Mouse (Mus musculus) cerebellum, adult 2 months (tissue): Measurements from ENCODE around the gene Irf2bpl. TPM values are rescaled to one million over a fixed set of nuclear protein-coding genes. Genes with fewer than 3 reads are reported as not detected.

Source experiments
- DNase-seq, 2 experiments: peaks; one replicate each; pipeline ENCODE4 v3.0.0; 2021
- H3K27ac ChIP-seq: fragments of 200-500 bp; 2 replicates; pipeline ENCODE4 v1.5.1; 2012; ENCODE audit warnings: low read length, control low read depth, inconsistent platforms; ENCODE audit not compliant: insufficient read depth
- H3K27me3 ChIP-seq: fragments of 200-500 bp; 2 replicates; pipeline ENCODE4 v1.6.1; 2012; ENCODE audit warnings: inconsistent platforms, mild to moderate bottlenecking, low read length, moderate library complexity; ENCODE audit not compliant: control insufficient read depth, insufficient read depth
- H3K4me1 ChIP-seq: fragments of 200-500 bp; 2 replicates; pipeline ENCODE4 v1.6.1; 2011; ENCODE audit warnings: low read length; ENCODE audit not compliant: control insufficient read depth, insufficient read depth
- H3K4me3 ChIP-seq: fragments of 200-500 bp; replicated peaks from 2 replicates; pipeline ENCODE3; 2011; ENCODE audit warnings: mild to moderate bottlenecking, low read depth, low read length, control low read depth; ENCODE audit not compliant: insufficient read depth
- CTCF ChIP-seq: fragments of 200-500 bp; IDR thresholded peaks from 2 replicates; pipeline ENCODE4 v1.5.1; 2011; ENCODE audit warnings: low read depth, mild to moderate bottlenecking, control low read depth, low read length, moderate library complexity, borderline replicate concordance; ENCODE audit not compliant: insufficient read depth
- POLR2A ChIP-seq: fragments of 200-500 bp; IDR thresholded peaks from 2 replicates; pipeline ENCODE4 v1.6.1; 2011; ENCODE audit warnings: low read length, control low read depth, borderline replicate concordance; ENCODE audit not compliant: insufficient read depth
- WGBS: fragments of 180-500 bp; shearing (Covaris S2); methylation state at CpG from one replicate; pipeline ENCODE4 v1.1.7; 2018; 5-methylcytosine and 5-hydroxymethylcytosine counted together
- polyA plus RNA-seq: library from polyadenylated mRNA; depleted of rRNA; stranded (reverse); fragments of >200 nt; gene quantifications from 2 replicates; pipeline ENCODE4 v1.2.3, GENCODE M21; 2012

Gene Irf2bpl
- polyA plus RNA-seq, 1 experiment = 48.6 TPM

DNA sequence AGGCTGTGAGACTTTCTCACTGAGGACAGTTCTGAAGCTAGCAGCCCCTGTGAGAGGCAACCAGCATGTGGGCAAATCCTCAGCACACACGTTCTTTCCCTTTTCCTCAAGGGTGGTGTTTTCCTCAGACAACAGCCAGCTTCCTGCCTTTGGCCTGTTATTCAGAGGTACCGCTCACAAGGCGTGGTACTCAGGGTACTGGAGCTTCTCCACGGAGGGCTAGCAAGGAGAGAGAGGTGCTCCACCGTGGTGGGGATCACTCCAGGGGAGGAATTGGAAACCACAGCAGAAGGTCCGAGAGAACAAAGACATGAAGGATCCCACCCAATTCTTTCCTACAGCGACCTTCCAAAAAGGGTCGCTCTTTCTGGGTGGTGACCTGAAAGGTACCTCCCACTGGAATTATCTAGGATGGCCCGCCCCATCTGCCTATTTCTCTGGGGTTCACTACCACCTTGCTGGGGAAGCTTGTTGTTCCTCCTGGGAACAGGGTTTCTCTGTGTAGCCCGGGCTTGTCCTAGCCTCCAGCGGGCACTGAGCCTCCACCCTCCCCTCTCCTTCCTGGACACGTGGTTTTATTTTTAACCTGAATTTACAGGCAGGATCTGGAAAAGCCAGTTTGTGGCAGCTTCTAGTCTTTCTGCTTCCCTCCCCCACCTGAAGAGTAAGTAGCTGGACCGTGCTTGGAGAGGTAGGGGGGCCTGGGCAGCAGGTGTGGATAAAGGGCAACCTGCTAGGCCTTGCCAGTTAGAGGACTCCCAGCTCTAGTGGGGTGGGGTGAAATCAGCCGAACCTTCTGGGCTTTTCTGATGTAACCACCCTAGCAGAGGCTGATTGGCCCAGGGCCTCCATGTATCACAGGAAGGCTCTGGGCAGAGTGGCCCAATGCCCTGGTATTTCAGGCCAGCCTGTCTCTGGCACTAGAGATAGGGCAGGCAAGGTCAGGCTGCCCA is 17.1 kb downstream of the Irf2bpl start:
- Histone ChIP-seq H3K27me3 (no peaks in the 10 kb centered on the region), H3K4me3 (no peak overlapping the region), H3K27ac (peak overlapping the region; percentile 77), H3K4me1 (peaks cover 18% of the 10 kb centered on the region)
- WGBS = 25% methylated on average over 14 of the region's 14 CpGs
- TF ChIP-seq CTCF (no peak), POLR2A (no peak)
- peak; percentile 73 to 85 for DNase-seq

DNA sequence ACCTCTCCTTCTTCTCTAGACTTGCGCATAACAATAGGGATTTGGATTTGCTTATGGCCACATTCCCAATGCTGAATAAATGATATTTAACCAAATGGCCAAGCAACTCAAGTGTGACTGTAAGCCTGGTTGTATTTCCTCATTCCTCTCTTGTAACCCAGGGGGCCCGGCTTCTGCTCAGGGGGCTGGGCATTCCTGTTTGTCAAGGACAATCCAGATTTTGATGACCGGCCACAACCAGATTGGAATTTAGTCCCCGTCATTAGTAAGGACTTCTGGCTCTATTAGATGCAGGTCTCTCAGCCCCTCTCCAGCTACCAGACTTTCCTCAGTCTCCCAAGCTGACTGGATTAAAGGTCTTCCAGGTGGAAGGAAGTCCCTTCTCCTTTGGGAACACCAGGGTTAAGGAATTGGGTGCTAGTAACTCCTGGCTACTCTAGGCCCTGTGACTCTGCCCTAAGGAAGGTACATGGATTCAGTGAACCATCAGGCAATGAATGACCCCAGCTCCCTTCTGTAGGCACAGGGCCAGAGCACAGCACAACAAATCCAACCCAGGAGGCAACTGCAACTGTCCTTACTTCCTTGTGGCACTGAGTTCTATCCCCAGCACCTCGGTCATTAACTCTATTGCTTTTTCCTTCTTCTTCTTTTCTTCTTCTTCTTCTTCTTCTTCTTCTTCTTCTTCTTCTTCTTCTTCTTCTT is 20.1 kb downstream of the Irf2bpl start:
- peaks cover 28% of the 10 kb centered on the region for H3K4me1 ChIP-seq
- 95% methylated on average over 5 of the region's 5 CpGs for WGBS
- no peaks in the 10 kb centered on the region for H3K27me3 ChIP-seq
- no peak overlapping the region for H3K4me3 ChIP-seq
- H3K27ac ChIP-seq = no peak overlapping the region
- DNase-seq = no peak
- TF ChIP-seq POLR2A (no peak), CTCF (no peak)

DNA sequence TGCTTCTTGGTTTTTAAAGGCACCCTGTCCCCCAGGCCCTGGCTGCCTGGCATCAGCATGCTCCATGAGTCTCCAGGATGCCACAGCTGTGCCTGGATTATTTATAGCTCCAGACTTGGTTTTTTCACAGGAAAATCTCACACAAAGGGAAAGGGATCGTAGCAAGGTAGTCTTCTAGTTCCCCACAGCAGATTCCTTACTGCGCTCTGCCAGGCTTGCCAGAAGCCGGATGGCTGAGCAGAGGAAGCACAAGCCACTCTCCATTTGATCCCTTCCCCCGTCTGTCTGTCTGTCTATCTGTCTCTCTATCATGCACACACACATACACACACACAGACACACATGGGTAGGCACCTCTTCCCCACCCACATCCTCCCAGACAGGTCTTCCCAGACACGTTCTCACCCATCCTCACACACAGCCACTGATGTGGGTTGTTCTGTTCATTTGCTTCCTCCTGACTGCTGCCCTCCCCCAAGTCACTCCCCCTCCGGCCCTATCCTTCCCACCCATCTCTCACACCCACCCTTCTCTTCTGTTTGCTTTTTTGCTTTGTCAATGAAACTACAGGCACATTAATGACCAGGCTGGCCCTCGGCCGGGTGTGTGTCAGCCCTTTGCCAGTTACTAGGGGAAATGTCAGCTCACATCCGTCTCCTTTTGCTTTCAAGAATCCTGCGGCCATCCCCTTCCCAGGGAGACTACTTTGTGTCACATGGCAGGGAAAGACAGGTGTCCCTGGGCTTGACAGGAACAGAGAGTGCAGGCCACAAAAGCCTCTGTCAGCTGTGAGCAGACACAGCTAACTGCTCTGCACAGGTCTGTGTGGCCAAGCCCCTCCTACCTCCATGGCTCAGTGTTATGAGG is 24.4 kb downstream of the Irf2bpl start:
- Histone ChIP-seq H3K27me3 (no peaks in the 10 kb centered on the region), H3K27ac (no peak overlapping the region), H3K4me1 (peaks cover 25% of the 10 kb centered on the region), H3K4me3 (no peak overlapping the region)
- 38% methylated on average over 10 of the region's 10 CpGs for WGBS
- DNase-seq = no peak
- TF ChIP-seq POLR2A = no peak
- TF ChIP-seq CTCF = no peak

DNA sequence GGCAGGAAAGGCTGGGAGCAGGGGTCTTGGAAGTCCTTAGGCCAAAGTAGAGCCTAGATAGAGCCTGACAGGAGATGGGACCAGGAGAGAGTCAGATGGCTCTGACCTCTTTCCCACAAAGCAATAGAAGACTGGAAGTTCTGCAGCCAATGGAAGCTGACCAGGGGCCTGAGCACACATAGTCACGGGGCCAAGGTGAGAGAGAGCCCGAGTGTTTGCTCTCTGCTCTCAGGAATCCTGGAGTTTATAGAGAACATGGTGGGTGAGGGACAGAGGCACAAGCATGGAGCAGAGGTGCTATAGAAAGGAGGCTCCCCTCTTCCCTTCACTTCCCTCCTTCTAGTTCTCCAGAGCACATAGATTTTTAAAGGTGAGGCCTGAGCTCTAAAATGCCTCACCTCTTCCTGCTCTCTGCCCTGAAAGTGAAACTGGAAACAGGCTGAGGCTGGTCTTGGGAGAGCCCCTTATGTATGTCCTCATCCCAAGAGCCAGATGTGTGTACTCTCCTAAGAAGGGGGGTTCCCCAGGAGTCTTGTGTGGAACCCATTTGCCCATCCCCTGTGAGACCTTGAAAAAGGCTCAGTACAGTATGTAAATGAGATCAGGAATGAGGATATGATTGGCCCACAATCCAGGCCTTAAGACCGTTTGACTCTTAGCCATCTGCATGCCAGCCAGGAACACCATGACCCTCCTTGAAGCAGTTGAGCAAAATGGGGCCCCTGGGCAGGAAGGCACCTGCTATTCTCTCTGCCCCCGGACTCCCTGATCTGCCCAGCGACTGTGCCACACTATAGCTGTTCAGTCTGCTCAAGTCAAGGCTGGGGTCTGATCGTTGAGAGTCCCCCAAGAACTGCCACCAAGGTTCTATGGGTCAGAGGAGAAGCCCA is 25.4 kb downstream of the Irf2bpl start:
- Histone ChIP-seq H3K27ac (no peak overlapping the region), H3K4me1 (peaks cover 25% of the 10 kb centered on the region), H3K27me3 (no peaks in the 10 kb centered on the region), H3K4me3 (no peak overlapping the region)
- TF ChIP-seq POLR2A = no peak
- no peak for TF ChIP-seq CTCF
- no peak for DNase-seq
- WGBS = 60% methylated on average over 6 of the region's 6 CpGs

DNA sequence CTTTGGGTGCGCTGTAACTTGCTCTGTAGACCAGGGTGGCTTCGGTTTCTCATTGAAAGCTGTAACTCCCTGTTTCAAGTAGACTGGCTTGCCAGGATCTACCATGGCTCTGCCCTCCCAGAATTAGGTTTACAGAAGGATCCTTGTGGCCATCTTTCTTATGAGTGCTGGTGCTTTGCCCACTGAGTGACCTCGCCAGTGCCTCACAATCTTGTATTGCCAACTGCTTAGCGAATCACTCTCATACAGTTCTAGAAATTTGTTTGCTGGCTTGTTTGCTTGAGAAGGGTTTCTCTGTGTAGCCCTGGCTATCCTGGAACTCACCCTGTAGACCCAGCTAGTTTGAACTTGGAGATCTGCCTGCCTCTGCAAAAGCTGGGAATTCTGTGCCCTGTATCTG is 26.1 kb downstream of the Irf2bpl start:
- H3K27ac ChIP-seq = no peak overlapping the region
- H3K4me3 ChIP-seq = no peak overlapping the region
- WGBS = 92% methylated on average over 4 of the region's 4 CpGs
- peaks cover 25% of the 10 kb centered on the region for H3K4me1 ChIP-seq
- TF ChIP-seq CTCF = no peak
- no peak for TF ChIP-seq POLR2A
- DNase-seq = no peak
- no peaks in the 10 kb centered on the region for H3K27me3 ChIP-seq

DNA sequence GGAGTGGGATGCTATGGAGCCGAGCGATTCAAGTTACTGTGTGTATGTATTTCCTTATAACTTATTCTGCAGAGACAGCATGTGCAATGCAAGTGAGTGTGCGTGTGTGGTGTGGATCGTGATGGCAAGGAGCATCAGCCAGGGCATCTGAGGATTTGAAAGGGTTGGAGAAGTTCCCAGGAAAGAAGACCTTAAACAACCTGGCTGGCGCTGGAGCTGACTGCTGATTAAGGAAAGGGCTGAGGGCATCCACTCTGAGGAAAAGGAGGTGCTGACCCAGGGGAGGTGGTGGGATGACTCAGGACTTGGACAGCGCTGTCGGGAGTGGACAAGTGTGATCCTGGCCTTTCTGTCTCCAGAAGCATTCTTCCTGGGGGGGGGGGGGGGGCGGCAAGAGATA is 27.3 kb downstream of the Irf2bpl start:
- WGBS = 30% methylated on average over 8 of the region's 8 CpGs
- peak in 1 of 2 experiments; percentile 45 for DNase-seq
- Histone ChIP-seq H3K27ac (no peak overlapping the region), H3K4me3 (no peak overlapping the region), H3K4me1 (peaks cover 25% of the 10 kb centered on the region), H3K27me3 (no peaks in the 10 kb centered on the region)
- TF ChIP-seq CTCF = no peak
- TF ChIP-seq POLR2A = no peak
